Mouse (Mus musculus) CH12.LX (cell line): ENCODE data around the gene Srsf10. TPM values are rescaled to one million over a fixed set of nuclear protein-coding genes. Genes with fewer than 3 reads are reported as not detected.
A peak's percentile ranks its signal among the peaks of the same experiment; 100 is the strongest.

Source experiments
- DNase-seq: peaks from one replicate; pipeline ENCODE4 v3.0.0-alpha.2; 2013; ENCODE audit errors: extremely low read depth
- H3K27ac ChIP-seq: 2 replicates; pipeline ENCODE4 v1.5.1; 2012; ENCODE audit warnings: low read depth, mild to moderate bottlenecking, control low read depth, moderate library complexity; ENCODE audit not compliant: insufficient read depth
- H3K27me3 ChIP-seq: replicated peaks from 2 replicates; pipeline ENCODE3; 2012; ENCODE audit warnings: inconsistent platforms
- H3K36me3 ChIP-seq, 2 experiments: replicated peaks in 1 of 2; 2 replicates each; pipeline versions ENCODE3 to v1.6.1; 2012; ENCODE audit warnings: inconsistent platforms in 1 of 2, low read length in 1 of 2, mild to moderate bottlenecking in 1 of 2, mixed read lengths in 1 of 2, moderate library complexity in 1 of 2; ENCODE audit not compliant: control insufficient read depth in 1 of 2, insufficient read depth in 1 of 2
- H3K4me1 ChIP-seq, 2 experiments: 2 replicates each; pipeline ENCODE4 v1.6.1; 2012; ENCODE audit warnings: inconsistent platforms in 1 of 2, moderate library complexity in 1 of 2; ENCODE audit not compliant: insufficient read depth in 2 of 2, control insufficient read depth in 1 of 2
- H3K4me2 ChIP-seq: 2 replicates; pipeline ENCODE4 v1.6.1; 2012; ENCODE audit warnings: low read depth, mild to moderate bottlenecking, control low read depth; ENCODE audit not compliant: poor library complexity, insufficient read depth, severe bottlenecking
- H3K4me3 ChIP-seq, 3 experiments: fragments of 150-350 bp in 1 of 3; sonication (generic) in 1 of 3; replicated peaks in 1 of 3; 2 replicates each; pipeline versions ENCODE3 to v1.5.1; 2011 to 2012; ENCODE audit warnings: low read depth in 2 of 3, low read length in 2 of 3, mild to moderate bottlenecking in 2 of 3, moderate library complexity in 2 of 3, control low read depth in 1 of 3, improper control_type of control experiment in 1 of 3, inconsistent platforms in 1 of 3, mixed read lengths in 1 of 3; ENCODE audit not compliant: poor library complexity in 1 of 3
- H3K79me2 ChIP-seq: replicated peaks from 2 replicates; pipeline ENCODE4 v1.6.1; 2012; ENCODE audit warnings: mild to moderate bottlenecking, moderate library complexity; ENCODE audit not compliant: control insufficient read depth, poor library complexity, insufficient read depth, severe bottlenecking; ENCODE audit errors: extremely low read depth
- H3K9ac ChIP-seq: 2 replicates; pipeline ENCODE4 v1.6.1; 2012; ENCODE audit warnings: low read depth, mild to moderate bottlenecking, control low read depth, moderate library complexity; ENCODE audit not compliant: insufficient read depth
- H3K9me3 ChIP-seq: replicated peaks from 2 replicates; pipeline ENCODE3; 2012; ENCODE audit warnings: low read length, inconsistent platforms, mixed read lengths
- BHLHE40 ChIP-seq: IDR thresholded peaks from 2 replicates; pipeline ENCODE4 v1.6.1; 2011; ENCODE audit warnings: mild to moderate bottlenecking, low read depth, low read length, improper control_type of control experiment
- CHD1 ChIP-seq: IDR thresholded peaks from 2 replicates; pipeline ENCODE4 v1.6.1; 2012; ENCODE audit warnings: low read depth, low read length, improper control_type of control experiment, inconsistent platforms
- CHD2 ChIP-seq: IDR thresholded peaks from 2 replicates; pipeline ENCODE4 v1.6.1; 2011; ENCODE audit warnings: low read length, improper control_type of control experiment
- E2F4 ChIP-seq: IDR thresholded peaks from 2 replicates; pipeline ENCODE4 v1.6.1; 2011; ENCODE audit warnings: low read depth, low read length, improper control_type of control experiment; ENCODE audit not compliant: insufficient replicate concordance
- ELF1 ChIP-seq: IDR thresholded peaks from 2 replicates; pipeline ENCODE4 v1.6.1; 2014; ENCODE audit warnings: low read depth, mild to moderate bottlenecking, inconsistent platforms, low read length, improper control_type of control experiment
- ETS1 ChIP-seq: conservative IDR thresholded peaks from 2 replicates; pipeline ENCODE4 v1.6.1; 2012; ENCODE audit warnings: low read depth, mild to moderate bottlenecking, inconsistent platforms, low read length, improper control_type of control experiment, moderate library complexity
- GABPA ChIP-seq: IDR thresholded peaks from 2 replicates; pipeline ENCODE4 v1.6.1; 2012; ENCODE audit warnings: low read depth, low read length, improper control_type of control experiment, inconsistent platforms; ENCODE audit not compliant: insufficient replicate concordance
- HCFC1 ChIP-seq: IDR thresholded peaks from 2 replicates; pipeline ENCODE4 v1.6.1; 2012; ENCODE audit warnings: low read depth, mild to moderate bottlenecking, inconsistent platforms, low read length, improper control_type of control experiment
- IRF4 ChIP-seq: IDR thresholded peaks from 2 replicates; pipeline ENCODE4 v1.6.1; 2014; ENCODE audit warnings: low read depth, mild to moderate bottlenecking, inconsistent platforms, low read length, improper control_type of control experiment
- JUN ChIP-seq: IDR thresholded peaks from 2 replicates; pipeline ENCODE4 v1.6.1; 2011; ENCODE audit warnings: low read depth, mild to moderate bottlenecking, low read length, improper control_type of control experiment, moderate library complexity; ENCODE audit not compliant: insufficient read depth
- JUND ChIP-seq: conservative IDR thresholded peaks from 2 replicates; pipeline ENCODE4 v1.6.1; 2011; ENCODE audit warnings: low read depth, low read length, improper control_type of control experiment
- KAT2A ChIP-seq: IDR thresholded peaks from 2 replicates; pipeline ENCODE4 v1.6.1; 2012; ENCODE audit warnings: low read length, improper control_type of control experiment, inconsistent platforms; ENCODE audit not compliant: insufficient replicate concordance
- MAX ChIP-seq: IDR thresholded peaks from 2 replicates; pipeline ENCODE4 v1.6.1; 2011; ENCODE audit warnings: low read length, improper control_type of control experiment
- MAZ ChIP-seq: IDR thresholded peaks from 2 replicates; pipeline ENCODE4 v1.6.1; 2012; ENCODE audit warnings: low read depth, mild to moderate bottlenecking, inconsistent platforms, low read length, improper control_type of control experiment, moderate library complexity
- MEF2A ChIP-seq: IDR thresholded peaks from 2 replicates; pipeline ENCODE4 v1.6.1; 2014; ENCODE audit warnings: low read depth, mild to moderate bottlenecking, inconsistent platforms, low read length, improper control_type of control experiment, borderline replicate concordance
- MXI1 ChIP-seq: IDR thresholded peaks from 2 replicates; pipeline ENCODE4 v1.6.1; 2011; ENCODE audit warnings: mild to moderate bottlenecking, low read depth, low read length, improper control_type of control experiment
- MYC ChIP-seq: IDR thresholded peaks from 2 replicates; pipeline ENCODE4 v1.6.1; 2011; ENCODE audit warnings: low read depth, mild to moderate bottlenecking, improper control_type of control experiment, low read length
- NELFE ChIP-seq: IDR thresholded peaks from 2 replicates; pipeline ENCODE4 v1.6.1; 2011; ENCODE audit warnings: low read depth, low read length, improper control_type of control experiment
- NRF1 ChIP-seq: IDR thresholded peaks from 2 replicates; pipeline ENCODE4 v1.6.1; 2014; ENCODE audit warnings: low read depth, mild to moderate bottlenecking, inconsistent platforms, low read length, improper control_type of control experiment, moderate library complexity
- PAX5 ChIP-seq: IDR thresholded peaks from 2 replicates; pipeline ENCODE4 v1.6.1; 2012; ENCODE audit warnings: low read length, inconsistent platforms, mixed read lengths
- POLR2A ChIP-seq: IDR thresholded peaks from 2 replicates; pipeline ENCODE4 v1.6.1; 2011; ENCODE audit warnings: low read depth, mild to moderate bottlenecking, improper control_type of control experiment, low read length
- POLR2AphosphoS2 ChIP-seq: IDR thresholded peaks from 2 replicates; pipeline ENCODE4 v1.6.1; 2011; ENCODE audit warnings: low read depth, low read length, improper control_type of control experiment
- RAD21 ChIP-seq: IDR thresholded peaks from 2 replicates; pipeline ENCODE4 v1.6.1; 2011; ENCODE audit warnings: low read depth, mild to moderate bottlenecking, low read length, improper control_type of control experiment, moderate library complexity
- RCOR1 ChIP-seq: conservative IDR thresholded peaks from 2 replicates; pipeline ENCODE4 v1.6.1; 2012; ENCODE audit warnings: low read depth, mild to moderate bottlenecking, inconsistent platforms, low read length, improper control_type of control experiment
- SIN3A ChIP-seq: IDR thresholded peaks from 2 replicates; pipeline ENCODE4 v1.6.1; 2012; ENCODE audit warnings: low read length, improper control_type of control experiment, inconsistent platforms
- SMC3 ChIP-seq: IDR thresholded peaks from 2 replicates; pipeline ENCODE4 v1.6.1; 2011; ENCODE audit warnings: low read depth, low read length, improper control_type of control experiment
- TBP ChIP-seq: conservative IDR thresholded peaks from 2 replicates; pipeline ENCODE4 v1.6.1; 2011; ENCODE audit warnings: low read depth, low read length, improper control_type of control experiment
- TCF12 ChIP-seq: IDR thresholded peaks from 2 replicates; pipeline ENCODE4 v1.6.1; 2014; ENCODE audit warnings: low read depth, mild to moderate bottlenecking, inconsistent platforms, low read length, improper control_type of control experiment
- UBTF ChIP-seq: IDR thresholded peaks from 2 replicates; pipeline ENCODE4 v1.6.1; 2012; ENCODE audit warnings: low read depth, mild to moderate bottlenecking, inconsistent platforms, low read length, improper control_type of control experiment, moderate library complexity
- USF1 ChIP-seq: IDR thresholded peaks from 2 replicates; pipeline ENCODE4 v1.6.1; 2014; ENCODE audit warnings: low read depth, mild to moderate bottlenecking, inconsistent platforms, low read length, improper control_type of control experiment
- USF2 ChIP-seq: conservative IDR thresholded peaks from 2 replicates; pipeline ENCODE4 v1.6.1; 2011; ENCODE audit warnings: low read depth, low read length, improper control_type of control experiment
- ZKSCAN1 ChIP-seq: IDR thresholded peaks from 2 replicates; pipeline ENCODE4 v1.6.1; 2012; ENCODE audit warnings: low read depth, inconsistent platforms, low read length, improper control_type of control experiment, borderline replicate concordance
- ZMIZ1 ChIP-seq: IDR thresholded peaks from 2 replicates; pipeline ENCODE4 v1.6.1; 2012; ENCODE audit warnings: low read depth, mild to moderate bottlenecking, inconsistent platforms, low read length, improper control_type of control experiment
- ZNF384 ChIP-seq: IDR thresholded peaks from 2 replicates; pipeline ENCODE4 v1.6.1; 2012; ENCODE audit warnings: low read depth, low read length, improper control_type of control experiment, inconsistent platforms
- dilution Hi-C: fragments of 300-500 bp; cut with MboI; formaldehyde crosslinking; loops from 2 replicates; pipeline ENCODE4 v1.14.3; 2020; ENCODE audit warnings: low sequenced_read_pairs; ENCODE audit not compliant: extremely low pct_unique_long_range_greater_than_20kb, extremely low pct_ligation_motif_present
- in situ Hi-C: fragments of 300-500 bp; cut with MboI; formaldehyde crosslinking; loops from 3 replicates; pipeline ENCODE4 v1.14.3; 2019; ENCODE audit warnings: low sequenced_read_pairs, low pct_ligation_motif_present, low pct_unique_long_range_greater_than_20kb, mixed read lengths
- polyA plus RNA-seq: library from polyadenylated mRNA; unstranded; fragments of >175 nt; gene quantifications from 2 replicates; pipeline ENCODE4 v1.2.1, GENCODE M21; 2012; ENCODE audit warnings: low read depth; ENCODE audit not compliant: insufficient read length
- total RNA-seq, 2 experiments: library from RNA; depleted of rRNA; stranded (reverse); fragments of 300-350 nt in 1 of 2; fragments of >200 nt in 1 of 2; gene quantifications; 2 replicates each; pipeline ENCODE4 v1.2.3; 2012 to 2014

Gene Srsf10
- total and polyA plus RNA-seq, 3 experiments, result 85.7 to 291 (median 179) TPM

- TF ChIP-seq ZMIZ1 (no peak), ELF1 (peak; percentile 28; the same call in 1 of the 2 replicates), POLR2A (0 out of 2 replicates have a peak, but pooled peaks have one; percentile 16), RAD21 (no peak; the same call in none of the 2 replicates), TBP (no peak), ETS1 (0 out of 2 replicates have a peak, but pooled peaks have one; percentile 37), GABPA (no peak)
Measured at GRCm38 (mm10) chr4:135896157-135896556, 40.6 kb downstream of the Srsf10 start (continued).

- peak overlapping the region in 2 of 3 experiments; percentile 43 to 48 for H3K4me3 ChIP-seq
- H3K4me1 ChIP-seq, result peaks cover 41 to 70% of the 10 kb centered on the region in 2 experiments
- H3K27ac ChIP-seq, result peak overlapping the region; percentile 77
- H3K9ac ChIP-seq, result peak overlapping the region; percentile 68; the same call in 1 of the 2 replicates
- DNase-seq, result peak; percentile 95
- dilution Hi-C loops, result no loop called here
- in situ Hi-C loops, result loop anchor here (5.0 kb wide), 1 partner anchor 154 kb away; the partner anchor contains the start of gene Rpl11
- peaks cover 2% of the 10 kb centered on the region for H3K9me3 ChIP-seq
- peaks cover 0 to under 1% of the 10 kb centered on the region in 2 experiments for H3K36me3 ChIP-seq
- peak overlapping the region; percentile 69; the same call in 1 of the 2 replicates for H3K4me2 ChIP-seq
- no peaks in the 10 kb centered on the region for H3K27me3 ChIP-seq
- H3K79me2 ChIP-seq, result no peaks in the 10 kb centered on the region
- TF ChIP-seq POLR2A (peak; percentile 86), JUND (peak; percentile 78), GABPA (no peak), MAZ (no peak), E2F4 (no peak), BHLHE40 (peak; percentile 76), ETS1 (peak; percentile 64), IRF4 (no peak), ZKSCAN1 (no peak), MEF2A (no peak; the same call in 1 of the 2 replicates), KAT2A (no peak), MXI1 (no peak; the same call in 1 of the 2 replicates), PAX5 (no peak), SIN3A (peak; percentile 58), TBP (peak; percentile 83), NRF1 (no peak), RAD21 (no peak), SMC3 (no peak; the same call in 1 of the 2 replicates), NELFE (peak; percentile 51; the same call in 1 of the 2 replicates), MAX (peak; percentile 88), ELF1 (peak; percentile 41; the same call in 1 of the 2 replicates), CHD1 (no peak), USF2 (no peak), RCOR1 (no peak), JUN (peak; percentile 71), POLR2AphosphoS2 (no peak), CHD2 (peak; percentile 15; the same call in 1 of the 2 replicates), UBTF (no peak), TCF12 (peak; percentile 82), USF1 (no peak), HCFC1 (no peak), ZMIZ1 (peak; percentile 45; the same call in 1 of the 2 replicates), ZNF384 (no peak), MYC (peak; percentile 27; the same call in 1 of the 2 replicates)
Measured at GRCm38 (mm10) chr4:135898380-135899049, 43.0 kb downstream of the Srsf10 start.
